In genomic region chr3:105453214-105453950, GRCm38 (mm10) we compare ENCODE assay signal across 8 mouse cellular contexts. TPM values are rescaled to one million over a fixed set of nuclear protein-coding genes. Genes with fewer than 3 reads are reported as not detected.
DNase-seq lines count a peak whose midpoint lies in the region; ATAC-seq and TF ChIP-seq lines count a peak whose summit lies in the region.

No protein-coding gene starts in this region.

- no peaks in the 10 kb centered on the region for H3K9me3 ChIP-seq in limb, embryonic 15.5 days
- no peaks in the 10 kb centered on the region for H3K9me3 ChIP-seq in stomach, postnatal 0 days (ENCODE audit: control insufficient read depth, low read length)

- intact Hi-C loops in gastrocnemius, adult 2 months (cut with DNase I) = no loop called here

- no peak for ATAC-seq in limb, embryonic 15.5 days (ENCODE audit: insufficient number of reproducible peaks, low FRiP score, low TSS enrichment, low read depth)
- ATAC-seq in stomach, postnatal 0 days (ENCODE audit: low FRiP score, low TSS enrichment) = no peak

- TF ChIP-seq CTCF in gastrocnemius, adult 2 months (IDR thresholded peaks at IDR 0.05) = no peak
- no peak for TF ChIP-seq CTCF in testis, adult 2 months (IDR thresholded peaks at IDR 0.05; ENCODE audit: control insufficient read depth, insufficient read depth, insufficient replicate concordance, low read depth, low read length)
- peak; percentile 18; the same call in 1 of the 2 replicates for TF ChIP-seq CTCF in stomach, postnatal 0 days (IDR thresholded peaks at IDR 0.05; ENCODE audit: low read depth)

- H3K9ac ChIP-seq in limb, embryonic 15.5 days = no peak overlapping the region
- peak overlapping the region; percentile 70; the same call in 1 of the 2 replicates for H3K9ac ChIP-seq in stomach, postnatal 0 days (ENCODE audit: low read length)

- H3K4me1 ChIP-seq in testis, adult 2 months (ENCODE audit: control insufficient read depth, insufficient read depth, low read length) = peaks cover 9% of the 10 kb centered on the region
- H3K4me1 ChIP-seq in limb, embryonic 15.5 days = peaks cover 28% of the 10 kb centered on the region
- H3K4me1 ChIP-seq in stomach, postnatal 0 days (replicated peaks; ENCODE audit: control insufficient read depth, insufficient read depth) = peaks cover 2% of the 10 kb centered on the region; the same call in 1 of the 2 replicates

- TF ChIP-seq EP300 in stomach, postnatal 0 days (optimal IDR thresholded peaks at IDR 0.05) = no peak

- no peaks in the 10 kb centered on the region for H3K36me3 ChIP-seq in testis, adult 2 months (ENCODE audit: control insufficient read depth, insufficient read depth, low read length)
- H3K36me3 ChIP-seq in limb, embryonic 15.5 days = no peaks in the 10 kb centered on the region
- H3K36me3 ChIP-seq in stomach, postnatal 0 days (ENCODE audit: control insufficient read depth, insufficient read depth, low read length) = no peaks in the 10 kb centered on the region

- no peak for DNase-seq in gastrocnemius, adult 2 months
- no peak for DNase-seq in gastrocnemius, postnatal 10 days
- DNase-seq in testis, postnatal 14 days (ENCODE audit: low spot score) = no peak
- no peak for DNase-seq in stomach, postnatal 0 days (ENCODE audit: low spot score)
- no peak for DNase-seq in frontal cortex, postnatal 36 days (ENCODE audit: low spot score in 2 of 2)
- no peak for DNase-seq in testis, postnatal 10 days (ENCODE audit: low spot score)

- H3K4me3 ChIP-seq in gastrocnemius, adult 2 months = peak overlapping the region; percentile 77
- peak overlapping the region; percentile 84 for H3K4me3 ChIP-seq in testis, adult 2 months (ENCODE audit: control insufficient read depth, low read depth, low read length)
- H3K4me3 ChIP-seq in limb, embryonic 15.5 days = peak overlapping the region; percentile 60
- peak overlapping the region; percentile 62 for H3K4me3 ChIP-seq in stomach, postnatal 0 days (ENCODE audit: low read depth, low read length)

- no peaks in the 10 kb centered on the region for H3K27me3 ChIP-seq in testis, adult 2 months (ENCODE audit: control insufficient read depth, insufficient read depth, low read length)
- peaks cover 83% of the 10 kb centered on the region for H3K27me3 ChIP-seq in limb, embryonic 15.5 days
- no peaks in the 10 kb centered on the region for H3K27me3 ChIP-seq in stomach, postnatal 0 days (ENCODE audit: control insufficient read depth, insufficient read depth, low read length)

- H3K27ac ChIP-seq in gastrocnemius, adult 2 months = no peak overlapping the region
- no peak overlapping the region; the same call in 1 of the 2 replicates for H3K27ac ChIP-seq in testis, adult 2 months (ENCODE audit: control insufficient read depth, insufficient read depth, low read depth, low read length)
- no peak overlapping the region for H3K27ac ChIP-seq in limb, embryonic 15.5 days
- H3K27ac ChIP-seq in stomach, postnatal 0 days (replicated peaks) = no peak overlapping the region

- H3K4me2 ChIP-seq in limb, embryonic 15.5 days = peak overlapping the region; percentile 99
- H3K4me2 ChIP-seq in stomach, postnatal 0 days (replicated peaks; ENCODE audit: low read depth) = peak overlapping the region; percentile 97

- 3% methylated on average over 19 of the region's 19 CpGs for WGBS in limb, embryonic 15.5 days
- WGBS in stomach, postnatal 0 days = under 1% methylated on average over 19 of the region's 19 CpGs

- TF ChIP-seq POLR2A in testis, adult 2 months (IDR thresholded peaks at IDR 0.05; ENCODE audit: control insufficient read depth, low read depth, low read length) = no peak

RNA-seq across cellular contexts. Expression of gene Kcnd3, which starts 1.3 kb away (rescaled TPM):
- under 1 TPM; 0.05 to 0.08 TPM for total RNA-seq in gastrocnemius, adult 2 months (2021)
- total RNA-seq in gastrocnemius, postnatal 10 days (2021) = under 1 TPM; 0.66 to 0.77 TPM
- polyA plus RNA-seq in testis, adult 2 months (2012; rRNA removed) = 3.6 and 4.6 TPM in 2 replicates
- polyA plus RNA-seq in limb, embryonic 15.5 days (2015; fragmentation: Nextera tagmentation; extraction: Ambion mirVana) = 0.30 and 0.51 TPM in 2 replicates
- polyA plus RNA-seq in stomach, postnatal 0 days (2015; fragmentation: Nextera tagmentation; extraction: Ambion mirVana) = 2.4 and 2.7 TPM in 2 replicates
